Mouse (Mus musculus) heart, adult 2 months (tissue): Measurements from ENCODE around the gene Pdzd7. TPM values are rescaled to one million over a fixed set of nuclear protein-coding genes. Genes with fewer than 3 reads are reported as not detected.

Source experiments
- DNase-seq, 2 experiments: peaks; one replicate each; pipeline ENCODE4 v3.0.0; 2021
- H3K27ac ChIP-seq: fragments of 200-600 bp; 2 replicates; pipeline ENCODE4 v1.8.1; 2022
- H3K27me3 ChIP-seq: fragments of 200-500 bp; 2 replicates; pipeline ENCODE4 v1.6.1; 2012; ENCODE audit warnings: mild to moderate bottlenecking, low read length, inconsistent platforms, mixed read lengths; ENCODE audit not compliant: control insufficient read depth, insufficient read depth
- H3K36me3 ChIP-seq: fragments of 200-500 bp; 2 replicates; pipeline ENCODE4 v1.6.1; 2012; ENCODE audit warnings: low read length, inconsistent platforms; ENCODE audit not compliant: control insufficient read depth, insufficient read depth
- H3K4me1 ChIP-seq: fragments of 200-500 bp; 2 replicates; pipeline ENCODE4 v1.6.1; 2011; ENCODE audit warnings: low read length; ENCODE audit not compliant: control insufficient read depth, insufficient read depth
- H3K4me3 ChIP-seq: fragments of 200-600 bp; 2 replicates; pipeline ENCODE4 v1.8.1; 2022
- H3K79me2 ChIP-seq: fragments of 200-500 bp; replicated peaks from 2 replicates; pipeline ENCODE4 v1.6.1; 2012; ENCODE audit warnings: mild to moderate bottlenecking, inconsistent platforms, low read length, moderate library complexity, mixed read lengths; ENCODE audit not compliant: control insufficient read depth, insufficient read depth
- H3K9ac ChIP-seq: fragments of 200-500 bp; 2 replicates; pipeline ENCODE4 v1.6.1; 2012; ENCODE audit warnings: low read depth, mild to moderate bottlenecking, control low read depth, inconsistent platforms, low read length, mixed read lengths
- CTCF ChIP-seq: fragments of 200-600 bp; IDR thresholded peaks from 2 replicates; pipeline ENCODE4 v1.8.1; 2022; ENCODE audit warnings: antibody characterized with exemption, mild to moderate bottlenecking, moderate library complexity
- EP300 ChIP-seq: fragments of 200-500 bp; IDR thresholded peaks from 2 replicates; pipeline ENCODE4 v1.6.1; 2011; ENCODE audit warnings: low read depth, low read length, control low read depth; ENCODE audit not compliant: insufficient read depth
- POLR2A ChIP-seq: fragments of 200-500 bp; IDR thresholded peaks from 2 replicates; pipeline ENCODE4 v1.6.1; 2011; ENCODE audit warnings: mild to moderate bottlenecking, low read depth, low read length, control low read depth; ENCODE audit not compliant: insufficient read depth
- WGBS: fragments of 180-500 bp; shearing (Covaris S2); methylation state at CpG from one replicate; pipeline ENCODE4 v1.1.7; 2018; 5-methylcytosine and 5-hydroxymethylcytosine counted together
- intact Hi-C: fragments of 180-260 bp; cut with DNase I; formaldehyde crosslinking; loops from one replicate; pipeline ENCODE4 v1.15.1; 2025
- polyA plus RNA-seq: library from polyadenylated mRNA; depleted of rRNA; stranded (reverse); fragments of >200 nt; gene quantifications from 2 replicates; pipeline ENCODE4 v1.2.3, GENCODE M21; 2012
- total RNA-seq, 2 experiments: library from RNA; stranded (reverse); gene quantifications; 2 replicates each; pipeline ENCODE4 v1.2.3; 2021

The Pdzd7 gene
- total and polyA plus RNA-seq, 3 experiments, result 0.08 to 0.43 TPM; not detected in 1

DNA sequence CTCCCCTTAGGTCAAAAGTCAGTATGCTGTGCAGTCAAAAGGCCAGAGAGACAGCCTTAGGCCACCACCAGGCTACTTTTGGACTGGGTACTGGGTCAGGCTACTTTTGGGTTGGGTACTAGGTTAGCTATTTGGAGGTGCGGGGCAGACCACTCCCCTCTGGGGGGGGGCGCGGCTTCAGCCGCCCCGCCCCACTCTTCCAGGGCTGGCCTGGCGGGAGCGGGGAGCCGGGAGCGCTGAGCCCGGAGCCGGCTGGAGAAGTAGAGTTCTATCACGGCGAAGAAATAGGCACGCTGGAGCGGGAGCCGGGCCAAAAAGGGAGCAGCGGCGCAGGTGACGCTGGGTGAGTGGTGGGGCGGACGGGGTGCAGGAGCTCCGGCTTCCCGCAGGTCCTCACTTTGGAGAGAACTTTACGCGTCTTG is 30.5 kb downstream of the Pdzd7 start:
- peaks cover 6% of the 10 kb centered on the region for H3K36me3 ChIP-seq
- peak overlapping the region; percentile 84 for H3K9ac ChIP-seq
- peak overlapping the region; percentile 100 for H3K27ac ChIP-seq
- TF ChIP-seq EP300 (no peak), CTCF (0 out of 2 replicates have a peak, but pooled peaks have one; percentile 4), POLR2A (peak; percentile 52)
- DNase-seq, result peak; percentile 82 to 83
- peak overlapping the region; percentile 87 for H3K4me3 ChIP-seq
- no peaks in the 10 kb centered on the region for H3K79me2 ChIP-seq
- H3K4me1 ChIP-seq, result peaks cover 10% of the 10 kb centered on the region
- under 1% methylated on average over 25 of the region's 25 CpGs for WGBS
- intact Hi-C loops, result loop anchor here (5.0 kb wide), 1 partner anchor 83 kb away; the partner anchor contains the start of gene Slf2
- H3K27me3 ChIP-seq, result no peaks in the 10 kb centered on the region

DNA sequence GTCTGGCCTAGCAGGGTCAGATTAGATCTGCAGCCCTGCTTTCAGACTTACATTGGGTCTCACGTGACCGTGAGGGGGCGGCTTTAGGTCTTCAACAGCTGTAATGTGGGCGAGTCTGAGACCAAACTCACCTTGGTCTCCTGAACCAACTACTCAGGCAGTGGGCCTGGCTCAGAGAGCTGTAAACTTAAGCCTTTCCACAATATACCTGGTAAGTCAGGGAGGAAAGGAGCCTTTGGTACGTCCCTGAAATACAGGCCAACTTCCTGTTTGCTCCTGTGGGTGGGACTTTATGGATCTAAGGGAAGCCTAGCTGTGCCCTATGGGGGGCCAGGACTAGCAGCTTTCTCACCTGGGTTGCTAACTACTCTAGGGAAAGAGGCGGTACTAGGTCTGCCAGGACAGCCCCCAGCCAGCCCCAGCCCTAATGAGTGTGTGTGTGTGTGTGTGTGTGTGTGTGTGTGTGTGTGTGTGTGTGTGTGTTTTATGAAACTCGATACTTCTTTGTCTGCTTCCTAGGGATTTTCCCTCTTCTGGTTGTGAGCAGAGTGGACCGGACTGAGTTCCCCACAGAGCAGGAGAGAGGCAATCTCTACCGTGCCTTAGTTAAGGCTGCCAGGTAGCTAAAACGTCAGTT is 31.1 kb downstream of the Pdzd7 start, which contains the start of gene Lzts2:
Gene Lzts2, plus strand, starts transcription at position 80 of the 637 bp plus-strand sequence.
- H3K27ac ChIP-seq, result peak within 1 kb of the TSS; percentile 100
- no peak for TF ChIP-seq EP300
- no peaks in the 10 kb centered on the region for H3K79me2 ChIP-seq
- no peaks in the 10 kb centered on the region for H3K27me3 ChIP-seq
- H3K36me3 ChIP-seq, result peaks cover 3% of the 10 kb centered on the region
- peak within 1 kb of the TSS; percentile 87 for H3K4me3 ChIP-seq
- H3K9ac ChIP-seq, result peak within 1 kb of the TSS; percentile 84
- DNase-seq, result peak; percentile 18 to 34
- 20% methylated on average over 10 of the region's 10 CpGs for WGBS
- H3K4me1 ChIP-seq, result peaks cover 9% of the 10 kb centered on the region
- intact Hi-C loops, result no loop called here

DNA sequence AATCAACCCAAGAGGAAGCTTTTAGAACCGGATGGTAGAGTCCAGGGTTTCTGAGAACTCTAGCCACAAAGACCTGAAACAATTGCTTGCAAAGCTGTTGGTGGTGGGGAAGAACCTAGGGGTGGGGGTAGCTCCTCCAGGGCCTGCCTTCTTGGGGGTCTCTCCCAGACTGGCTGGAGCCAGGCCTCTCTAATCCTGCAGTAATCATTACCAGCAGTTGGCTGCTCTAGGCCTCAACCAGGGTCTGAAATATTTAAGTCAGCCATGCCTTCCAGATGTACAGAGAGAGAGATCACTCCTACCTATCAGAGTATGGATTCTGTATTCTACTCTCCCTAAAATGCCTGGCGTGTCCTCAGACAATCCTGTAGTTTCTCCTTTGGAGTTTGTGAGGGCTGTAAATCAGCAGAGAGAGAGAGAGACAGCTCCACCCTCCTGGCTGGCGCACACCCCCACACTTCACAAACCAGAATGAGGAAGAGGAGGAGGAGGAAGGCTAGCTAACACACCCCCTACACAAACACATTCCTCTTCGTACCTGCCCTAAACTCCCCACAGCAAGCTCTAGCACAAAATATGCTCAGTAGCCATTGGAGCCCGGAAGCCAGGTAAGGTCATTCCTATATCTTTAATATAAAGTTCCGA is 31.8 kb downstream of the Pdzd7 start:
- Histone ChIP-seq H3K4me3 (no peak overlapping the region), H3K79me2 (no peaks in the 10 kb centered on the region), H3K4me1 (peaks cover 6% of the 10 kb centered on the region), H3K27me3 (no peaks in the 10 kb centered on the region), H3K36me3 (no peaks in the 10 kb centered on the region), H3K9ac (no peak overlapping the region), H3K27ac (peak overlapping the region; percentile 52; the same call in 1 of the 2 replicates)
- intact Hi-C loops, result loop anchor here (1.0 kb wide), 1 partner anchor 18 kb away; no protein-coding TSS in a partner anchor
- 76% methylated on average over 6 of the region's 6 CpGs for WGBS
- 0 out of 2 replicates have a peak, but pooled peaks have one; percentile 15 for TF ChIP-seq EP300
- no peak for TF ChIP-seq POLR2A
- DNase-seq, result no peak

DNA sequence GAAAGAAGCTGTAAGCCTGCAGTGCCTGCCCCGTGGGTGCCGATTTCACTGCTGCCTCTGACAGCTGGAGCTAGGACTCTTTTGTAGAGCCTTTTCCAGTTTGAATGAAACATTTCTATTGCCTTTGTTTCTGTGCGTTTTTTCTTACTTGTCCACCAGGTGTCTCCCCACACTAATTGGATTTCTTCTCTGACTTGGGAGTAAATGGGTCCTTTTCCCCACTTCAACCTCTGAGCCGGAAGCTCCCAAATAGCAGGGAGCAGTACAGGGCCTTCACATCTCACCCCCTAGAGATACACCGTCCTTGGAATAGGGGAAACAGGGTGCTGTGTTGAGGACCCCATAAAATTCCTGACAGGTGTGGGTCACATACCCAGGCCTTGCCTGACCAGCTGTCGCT is 32.9 kb downstream of the Pdzd7 start:
- H3K36me3 ChIP-seq, result no peaks in the 10 kb centered on the region
- intact Hi-C loops, result loop anchor here (1.0 kb wide), 1 partner anchor 19 kb away; no protein-coding TSS in a partner anchor
- no peaks in the 10 kb centered on the region for H3K27me3 ChIP-seq
- 35% methylated on average over 6 of the region's 6 CpGs for WGBS
- H3K9ac ChIP-seq, result no peak overlapping the region
- H3K27ac ChIP-seq, result no peak overlapping the region
- H3K79me2 ChIP-seq, result no peaks in the 10 kb centered on the region
- H3K4me3 ChIP-seq, result no peak overlapping the region
- DNase-seq, result peak in 1 of 2 experiments; percentile 13
- H3K4me1 ChIP-seq, result peaks cover 8% of the 10 kb centered on the region
- TF ChIP-seq EP300 (no peak), CTCF (peak; percentile 79)

DNA sequence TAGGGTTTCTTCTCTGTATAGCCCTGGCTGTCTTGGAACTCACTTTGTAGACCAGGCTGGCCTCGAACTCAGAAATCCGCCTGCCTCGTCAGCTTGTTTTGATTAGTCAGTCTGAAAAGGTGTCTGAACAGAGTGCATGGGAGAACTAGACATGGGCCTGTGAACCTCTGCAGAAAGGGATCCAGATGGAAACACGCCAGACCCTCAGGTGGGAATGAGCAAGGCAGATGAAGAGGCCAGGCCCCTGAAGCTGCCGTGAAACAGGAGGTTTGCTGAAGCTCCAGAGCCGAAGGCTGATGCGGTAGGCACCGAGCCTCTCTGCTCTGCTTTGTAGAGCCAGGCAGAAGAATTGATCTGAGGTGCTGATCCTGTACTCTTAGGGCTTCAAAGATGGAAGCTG is 33.3 kb downstream of the Pdzd7 start:
- no peak overlapping the region for H3K4me3 ChIP-seq
- peaks cover 8% of the 10 kb centered on the region for H3K4me1 ChIP-seq
- H3K27me3 ChIP-seq, result no peaks in the 10 kb centered on the region
- DNase-seq, result no peak
- 85% methylated on average over 8 of the region's 8 CpGs for WGBS
- TF ChIP-seq CTCF (no peak), POLR2A (no peak), EP300 (no peak)
- no peaks in the 10 kb centered on the region for H3K79me2 ChIP-seq
- H3K36me3 ChIP-seq, result no peaks in the 10 kb centered on the region
- H3K27ac ChIP-seq, result no peak overlapping the region
- no peak overlapping the region for H3K9ac ChIP-seq
- intact Hi-C loops, result no loop called here

DNA sequence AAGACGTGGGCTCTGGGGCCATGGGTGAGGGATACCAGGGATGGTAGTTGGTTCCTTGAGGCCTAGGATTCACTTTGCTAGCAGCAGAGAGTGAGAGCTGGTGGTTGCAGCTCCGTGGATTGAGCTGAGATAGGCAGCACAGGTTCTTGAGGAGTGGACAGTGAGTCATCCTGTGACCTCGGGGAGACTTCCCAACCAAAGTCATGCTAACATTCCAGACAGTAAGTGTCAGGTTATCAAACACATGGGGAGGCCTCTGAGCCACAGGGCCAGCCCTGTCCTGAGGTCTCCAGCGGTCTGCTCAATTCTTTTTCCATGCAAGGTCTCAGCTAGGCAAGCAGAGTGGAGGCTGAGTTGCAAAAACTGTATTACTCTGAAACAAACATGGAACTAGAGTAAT is 34.9 kb downstream of the Pdzd7 start:
- 77% methylated on average over 4 of the region's 4 CpGs for WGBS
- no peak overlapping the region for H3K4me3 ChIP-seq
- no peaks in the 10 kb centered on the region for H3K27me3 ChIP-seq
- DNase-seq, result no peak
- H3K27ac ChIP-seq, result no peak overlapping the region
- no peaks in the 10 kb centered on the region for H3K36me3 ChIP-seq
- H3K79me2 ChIP-seq, result no peaks in the 10 kb centered on the region
- intact Hi-C loops, result no loop called here
- TF ChIP-seq EP300 (no peak), POLR2A (no peak), CTCF (no peak)
- no peak overlapping the region for H3K9ac ChIP-seq
- peaks cover 6% of the 10 kb centered on the region for H3K4me1 ChIP-seq
